Mouse (Mus musculus): ENCODE results near the gene Pdhx.

The Pdhx gene

GRCm38 (mm10) chr2:103058266-103058665 is 15.0 kb downstream of the Pdhx start:
- no peak for DNase-seq

GRCm38 (mm10) chr2:103055820-103056219 is 17.5 kb downstream of the Pdhx start:
- no peak for DNase-seq

GRCm38 (mm10) chr2:103051937-103052893 is 21.1 kb downstream of the Pdhx start:
- DNase-seq = no peak

- DNase-seq = no peak
Observed at GRCm38 (mm10) chr2:103045286-103045685, 28.0 kb downstream of the Pdhx start.

GRCm38 (mm10) chr2:103040896-103041295 is 32.4 kb downstream of the Pdhx start:
- DNase-seq = peak; percentile 16

- DNase-seq = no peak
Observed at GRCm38 (mm10) chr2:103037831-103038230, 35.5 kb downstream of the Pdhx start.

GRCm38 (mm10) chr2:103022728-103023127 is 50.6 kb downstream of the Pdhx start:
- DNase-seq = no peak

- no peak for DNase-seq
Observed at GRCm38 (mm10) chr2:103020191-103020987, 52.9 kb downstream of the Pdhx start.

- no peak for DNase-seq
Observed at GRCm38 (mm10) chr2:103018817-103019494, 54.4 kb downstream of the Pdhx start.

GRCm38 (mm10) chr2:103017391-103017824 is 55.9 kb downstream of the Pdhx start:
- no peak for DNase-seq

GRCm38 (mm10) chr2:103016089-103016488 is 57.2 kb downstream of the Pdhx start:
- no peak for DNase-seq

GRCm38 (mm10) chr2:103012782-103013575 is 60.3 kb downstream of the Pdhx start:
- DNase-seq = no peak

GRCm38 (mm10) chr2:103008221-103008620 is 65.1 kb downstream of the Pdhx start:
- no peak for DNase-seq

GRCm38 (mm10) chr2:103004599-103004998 is 68.7 kb downstream of the Pdhx start:
- DNase-seq = no peak

GRCm38 (mm10) chr2:102999153-102999575 is 74.1 kb downstream of the Pdhx start:
- no peak for DNase-seq

- no peak for DNase-seq
Observed at GRCm38 (mm10) chr2:102998356-102998755, 75.0 kb downstream of the Pdhx start.

- no peak for DNase-seq
Observed at GRCm38 (mm10) chr2:102997874-102998273, 75.4 kb downstream of the Pdhx start.

GRCm38 (mm10) chr2:102993841-102994607 is 79.3 kb downstream of the Pdhx start:
- DNase-seq = no peak

GRCm38 (mm10) chr2:102992405-102992804 is 80.9 kb downstream of the Pdhx start:
- no peak for DNase-seq

- peak; percentile 9 for DNase-seq
Observed at GRCm38 (mm10) chr2:102990301-102990702, 83.0 kb downstream of the Pdhx start.

- no peak for DNase-seq
Observed at GRCm38 (mm10) chr2:102989446-102989845, 83.9 kb downstream of the Pdhx start.

GRCm38 (mm10) chr2:102987708-102988010 is 85.7 kb downstream of the Pdhx start:
- DNase-seq = no peak

Data from kidney, postnatal 14 days (tissue).